Mouse (Mus musculus) ES-CJ7 (cell line): Measurements from ENCODE around the gene Nup210.
A peak's percentile ranks its signal among the peaks of the same experiment; 100 is the strongest.
"Not testable (repeated sequence)": the region's sequence is repeated elsewhere in the genome, so short reads cannot be mapped to it uniquely, and the experiment has no call there.

Experiments
- DNase-seq: peaks from one replicate; pipeline ENCODE4 v3.0.0; 2011; ENCODE audit warnings: low read depth, low spot score

The Nup210 gene

DNA sequence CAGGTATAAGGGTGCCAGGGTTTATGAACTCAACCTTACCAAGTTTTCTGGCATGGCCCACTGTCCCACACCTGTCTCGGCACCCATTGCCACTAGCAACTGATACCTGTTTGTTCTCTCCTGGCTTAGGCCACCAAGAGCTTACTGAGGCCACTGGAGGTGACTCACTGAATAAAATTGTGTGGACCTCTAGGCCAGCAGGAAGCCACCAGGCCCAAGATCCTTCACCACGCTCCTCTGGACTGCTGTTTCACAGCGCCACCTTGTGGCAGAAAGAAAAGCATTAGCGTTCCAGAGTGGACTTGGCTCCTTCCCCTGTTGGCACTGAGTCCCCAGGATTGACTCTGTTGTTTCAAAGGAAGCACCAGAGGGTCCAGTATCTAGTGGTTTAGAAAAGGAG is 23.2 kb upstream of the Nup210 start:
- peak; percentile 52 for DNase-seq

DNA sequence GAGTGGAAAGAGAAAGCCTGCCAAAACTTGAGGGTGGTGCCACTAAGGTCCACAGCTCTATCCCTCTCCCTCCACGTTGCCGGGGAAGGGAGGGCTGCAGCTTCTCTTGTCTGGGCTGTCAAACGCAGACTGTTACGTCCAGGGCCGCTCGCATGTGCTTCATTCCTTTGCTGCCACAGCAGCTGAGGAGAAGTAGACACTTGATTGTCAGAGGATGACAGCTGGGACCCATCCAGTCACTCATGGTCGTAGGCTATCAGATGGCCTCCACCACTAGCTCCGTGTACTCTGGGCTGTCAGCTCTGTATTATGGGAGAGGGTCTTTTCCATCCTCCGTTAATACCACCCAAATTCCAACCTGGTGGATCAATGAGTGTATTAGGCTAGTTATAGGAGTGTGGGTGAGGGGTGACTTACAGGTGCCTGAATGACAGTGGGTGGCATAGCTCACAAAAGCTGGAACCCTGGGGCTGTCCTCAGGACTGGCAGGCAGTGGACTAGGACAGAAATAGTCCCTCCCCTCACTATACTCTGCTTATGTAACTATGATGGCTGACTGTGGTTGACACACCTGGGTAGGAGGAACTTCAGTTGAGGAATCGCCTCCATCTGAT is 20.8 kb upstream of the Nup210 start:
- no peak for DNase-seq

DNA sequence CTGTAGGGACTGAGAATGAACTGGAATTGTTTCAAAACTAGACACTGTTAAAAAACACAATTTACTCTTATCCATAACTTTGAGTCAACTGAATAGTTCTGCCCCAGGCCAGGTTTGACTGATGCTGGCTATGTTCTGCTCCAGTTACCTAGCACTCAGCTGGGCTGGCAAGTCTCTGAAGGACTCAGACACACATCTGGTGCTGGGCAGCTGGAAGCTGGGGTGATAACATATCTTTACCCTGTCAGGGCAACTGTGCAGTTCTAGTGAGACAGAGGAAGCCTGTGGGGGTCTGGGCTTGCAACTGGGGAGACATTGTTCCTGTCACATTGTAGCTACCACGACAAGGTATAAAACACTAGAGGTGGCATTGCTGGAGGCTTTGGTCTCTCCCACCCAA is 14.2 kb upstream of the Nup210 start:
- no peak for DNase-seq

DNA sequence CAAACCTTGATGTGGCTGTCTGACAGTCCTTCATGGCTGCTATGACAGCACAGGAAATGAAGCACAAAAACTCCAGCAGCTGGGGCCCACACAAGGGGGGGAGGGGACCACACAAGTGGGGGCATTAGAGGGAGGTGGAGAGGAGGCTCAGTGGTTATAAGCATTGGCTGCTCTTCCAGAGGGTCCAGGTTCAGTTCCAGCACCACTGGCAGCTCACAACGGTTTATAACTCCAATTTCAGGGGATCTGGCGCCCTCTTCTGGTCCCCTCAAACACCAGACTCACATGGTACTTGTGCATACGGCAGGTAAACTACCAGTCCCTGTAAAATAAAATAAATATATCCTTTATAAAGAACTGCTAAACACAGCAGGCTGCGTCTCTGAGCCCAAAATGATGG is 12.4 kb upstream of the Nup210 start:
- DNase-seq, result peak; percentile 58

DNA sequence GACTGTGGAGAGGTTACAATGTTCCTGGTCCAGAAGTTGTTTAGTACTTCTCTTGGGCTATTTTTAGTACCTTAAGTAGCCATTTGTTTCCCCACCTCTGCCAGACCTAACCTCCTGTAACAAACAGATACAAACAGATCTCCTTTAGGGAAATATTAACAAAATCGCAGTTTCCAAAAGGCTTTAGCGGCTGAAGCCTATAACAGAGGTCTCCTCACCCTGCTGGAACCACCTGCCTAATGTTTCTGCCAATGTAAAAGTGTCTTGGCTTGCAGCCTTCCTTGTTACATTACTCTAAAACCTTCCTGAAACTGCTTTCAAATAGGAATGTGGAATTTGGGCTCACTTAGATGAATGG is 8.6 kb upstream of the Nup210 start:
- DNase-seq, result no peak

DNA sequence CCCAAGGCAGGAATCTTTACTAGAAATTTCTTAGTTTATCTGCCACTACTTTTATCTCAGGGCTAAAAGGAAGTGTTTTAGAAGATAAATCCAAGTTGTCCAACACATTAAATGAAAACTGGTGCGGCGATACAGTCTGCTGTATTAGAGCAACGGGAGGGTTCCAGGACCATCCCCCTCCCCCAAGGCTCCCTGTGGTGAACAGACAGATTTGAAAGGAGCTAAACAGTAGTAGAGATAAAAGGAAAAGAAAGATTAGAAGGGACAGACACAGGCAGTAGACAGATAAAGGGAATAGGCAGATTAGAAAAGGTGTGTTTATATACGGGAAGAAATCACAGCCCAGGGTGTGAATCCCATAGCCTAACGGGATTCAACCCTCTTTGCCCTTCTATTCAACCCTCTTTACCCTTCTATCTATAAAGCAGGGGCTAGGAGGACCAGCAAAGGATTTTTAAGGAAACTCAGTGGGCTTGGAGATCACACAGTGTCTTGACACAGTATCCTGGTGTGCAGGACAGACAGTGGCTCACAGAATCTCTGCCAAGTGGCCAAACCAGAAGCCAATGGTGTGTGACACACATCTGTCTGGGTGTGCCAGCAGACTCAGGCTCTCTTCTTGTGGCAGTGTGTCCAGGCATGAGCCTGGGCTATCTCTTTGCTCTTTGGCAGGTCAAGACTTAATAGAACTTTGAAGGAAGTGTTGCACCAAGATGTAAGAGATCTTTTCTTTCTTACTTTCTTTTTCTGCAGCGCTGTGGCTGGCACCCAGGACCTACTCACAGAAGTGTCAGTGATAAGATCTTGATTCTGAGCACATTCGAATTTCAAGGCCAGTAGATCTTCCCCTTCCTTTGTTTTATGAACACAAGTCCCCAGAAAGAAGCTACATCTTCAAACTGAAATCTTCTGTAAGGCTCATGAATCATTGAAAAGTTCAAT is 7.9 kb upstream of the Nup210 start:
- DNase-seq, result no peak

DNA sequence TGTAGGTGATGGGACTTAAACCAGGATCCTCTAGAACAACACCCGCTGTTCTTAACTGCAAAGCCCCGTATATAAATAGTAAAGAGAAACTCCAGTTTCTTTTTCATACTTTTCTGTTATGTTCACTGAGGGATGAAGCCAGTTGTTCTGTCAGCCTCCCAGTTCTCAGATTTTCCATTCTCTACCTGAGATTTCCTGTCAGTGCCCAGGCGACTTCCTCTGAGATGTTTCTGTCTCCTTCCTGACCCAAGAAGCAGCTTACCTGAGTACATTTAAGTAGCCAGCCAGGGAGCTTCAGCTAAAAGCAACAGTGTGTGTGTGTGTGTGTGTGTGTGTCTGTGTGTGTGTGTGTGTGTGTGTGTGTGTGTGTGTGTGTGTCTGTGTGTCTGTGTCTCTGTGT is 6.8 kb upstream of the Nup210 start:
- DNase-seq, result no peak

DNA sequence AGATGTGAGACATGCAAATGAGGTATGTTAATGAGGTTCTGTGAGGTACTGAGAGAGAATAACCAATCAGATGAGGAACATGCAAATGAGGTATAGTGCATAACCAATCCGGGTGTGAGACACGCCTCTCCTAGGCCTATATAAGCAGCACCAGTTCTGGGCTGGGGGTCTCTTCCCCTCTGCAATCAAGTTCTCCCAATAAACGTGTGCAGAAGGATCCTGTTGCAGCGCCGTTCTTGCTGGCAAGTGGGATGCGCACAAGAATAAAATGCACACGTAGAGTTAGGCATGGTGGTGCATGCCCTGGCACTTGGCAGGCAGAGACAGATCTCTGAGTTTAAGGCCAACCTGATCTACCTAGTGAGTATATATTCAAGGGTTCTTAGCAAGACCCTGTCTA is 4.5 kb upstream of the Nup210 start:
- DNase-seq, result not testable (repeated sequence)

DNA sequence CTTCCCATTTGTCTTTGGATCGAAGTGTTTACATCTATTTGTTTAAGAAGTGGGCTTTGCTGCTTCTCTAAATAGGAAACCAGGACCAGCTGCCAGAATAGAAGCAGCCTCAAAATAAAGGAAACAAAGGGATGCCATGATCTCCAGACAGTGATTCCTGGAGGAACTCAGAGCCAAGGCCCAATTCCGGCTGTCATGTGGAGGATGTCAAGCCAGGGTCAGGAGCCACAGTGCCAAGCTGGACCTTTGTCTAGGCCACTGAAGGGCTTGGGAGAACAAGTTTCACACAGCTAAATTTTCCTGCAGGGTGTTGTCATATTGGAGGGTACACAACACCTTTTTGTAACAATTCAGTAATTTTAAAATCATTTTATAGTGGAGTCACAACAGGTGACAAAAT is 3.6 kb upstream of the Nup210 start:
- DNase-seq, result no peak

DNA sequence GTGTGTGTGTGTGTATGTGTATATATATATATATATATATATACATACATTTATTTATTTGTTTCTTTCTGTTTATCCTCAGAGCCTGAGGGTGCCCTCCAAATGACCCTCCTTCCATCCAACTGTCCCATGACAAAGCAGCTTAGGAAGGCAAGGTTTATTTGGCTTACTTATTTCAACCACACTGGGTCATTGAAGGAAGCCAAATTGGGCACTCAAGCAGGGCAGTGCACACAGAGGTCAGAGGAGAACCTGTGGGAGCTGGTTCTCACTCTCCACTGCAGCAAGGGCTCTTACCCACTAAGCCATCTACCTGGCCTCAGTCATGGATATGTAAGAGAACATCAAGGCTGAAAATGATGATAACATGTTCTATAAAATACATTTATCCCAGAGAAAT is 1.9 kb upstream of the Nup210 start:
- DNase-seq, result no peak

DNA sequence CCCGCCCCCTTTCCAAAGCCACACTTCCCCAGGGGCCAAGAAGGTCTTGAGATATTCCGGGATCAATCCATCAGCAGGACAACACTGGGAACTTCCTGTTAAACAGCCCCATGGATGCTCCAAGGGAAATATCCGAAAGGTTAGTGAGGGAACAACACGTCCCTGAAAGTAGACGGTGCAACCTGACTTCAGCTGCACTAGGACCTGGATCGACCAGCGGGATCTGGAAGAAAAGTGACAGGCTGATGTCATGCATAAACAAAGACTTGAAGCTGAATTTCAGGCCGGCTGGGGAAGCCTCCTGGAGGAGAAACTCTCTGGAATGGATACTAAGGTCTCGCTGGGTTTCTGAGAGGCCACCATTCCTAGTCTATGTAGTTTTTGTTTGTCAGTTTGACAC is 520 bp upstream of the Nup210 start:
- no peak for DNase-seq

DNA sequence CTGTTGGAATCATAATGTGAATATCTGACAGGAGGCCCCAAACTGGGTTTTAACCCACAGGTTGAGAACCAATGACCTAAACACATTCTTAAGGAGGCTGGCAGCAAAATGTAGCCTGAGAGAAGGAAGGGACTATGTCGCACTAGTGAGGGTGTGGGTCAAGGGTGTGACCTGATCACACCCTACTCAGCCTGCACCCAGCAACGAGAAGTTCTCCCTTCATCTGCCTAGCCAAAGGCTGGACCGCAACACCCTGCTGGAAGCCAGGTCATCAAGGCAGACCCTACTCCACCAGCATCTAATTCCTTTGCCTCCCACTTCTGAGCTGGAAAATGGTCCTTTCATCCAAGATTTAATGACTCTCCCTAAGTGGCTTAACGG is 776 bp downstream of the Nup210 start:
- DNase-seq, result peak; percentile 48

DNA sequence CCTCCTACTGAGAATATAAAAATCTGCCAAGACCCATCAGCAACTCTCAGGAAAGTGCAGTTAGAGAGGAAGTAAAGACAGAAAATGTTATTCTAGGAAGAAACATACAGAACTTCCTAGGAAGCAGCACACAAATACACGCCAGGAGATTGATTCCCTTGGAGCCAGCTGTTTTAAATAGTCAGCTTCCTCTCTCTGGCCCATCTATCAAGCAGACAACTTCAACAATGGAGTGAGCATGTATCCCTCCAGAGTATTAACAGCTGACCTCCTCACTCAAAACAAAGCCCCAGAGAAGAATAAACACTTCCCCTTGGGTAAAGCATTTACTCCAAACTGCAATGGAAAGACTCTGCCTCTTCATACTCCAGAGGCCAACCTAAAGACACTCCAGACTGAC is 1.5 kb downstream of the Nup210 start:
- no peak for DNase-seq

DNA sequence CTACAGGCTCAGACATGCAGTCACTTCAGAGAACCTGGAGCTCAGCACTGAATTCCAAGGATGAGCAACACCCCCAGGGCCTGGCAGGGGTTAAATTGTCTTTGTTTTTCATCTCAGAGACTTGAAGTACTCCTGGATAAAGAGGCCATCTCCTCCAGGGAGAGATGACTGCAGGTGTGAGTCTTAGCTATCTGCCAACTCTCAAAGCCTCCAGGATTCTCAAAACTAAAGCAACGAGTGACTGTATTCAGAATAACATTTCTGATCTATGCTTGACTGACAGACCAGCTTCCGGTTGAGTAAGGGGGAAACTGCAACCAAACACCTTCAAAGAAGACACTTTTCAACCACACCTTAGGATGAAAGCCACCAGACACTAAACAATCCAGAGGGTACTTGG is 1.9 kb downstream of the Nup210 start:
- DNase-seq, result peak; percentile 26

DNA sequence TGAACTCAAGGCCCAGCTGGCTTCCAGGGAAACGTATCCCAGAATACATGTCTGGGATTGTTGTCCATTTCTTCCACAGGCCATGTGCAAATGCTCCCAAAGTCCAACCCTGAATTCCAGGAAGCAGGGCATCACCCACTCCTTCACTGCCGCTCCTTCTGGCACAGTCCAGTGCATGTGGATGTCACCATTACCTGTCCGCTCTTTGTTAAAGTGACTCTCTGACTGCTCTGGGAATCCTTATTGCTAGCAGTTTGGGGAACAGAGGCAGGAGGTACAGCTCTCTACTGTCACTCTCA is 4.7 kb downstream of the Nup210 start:
- no peak for DNase-seq

DNA sequence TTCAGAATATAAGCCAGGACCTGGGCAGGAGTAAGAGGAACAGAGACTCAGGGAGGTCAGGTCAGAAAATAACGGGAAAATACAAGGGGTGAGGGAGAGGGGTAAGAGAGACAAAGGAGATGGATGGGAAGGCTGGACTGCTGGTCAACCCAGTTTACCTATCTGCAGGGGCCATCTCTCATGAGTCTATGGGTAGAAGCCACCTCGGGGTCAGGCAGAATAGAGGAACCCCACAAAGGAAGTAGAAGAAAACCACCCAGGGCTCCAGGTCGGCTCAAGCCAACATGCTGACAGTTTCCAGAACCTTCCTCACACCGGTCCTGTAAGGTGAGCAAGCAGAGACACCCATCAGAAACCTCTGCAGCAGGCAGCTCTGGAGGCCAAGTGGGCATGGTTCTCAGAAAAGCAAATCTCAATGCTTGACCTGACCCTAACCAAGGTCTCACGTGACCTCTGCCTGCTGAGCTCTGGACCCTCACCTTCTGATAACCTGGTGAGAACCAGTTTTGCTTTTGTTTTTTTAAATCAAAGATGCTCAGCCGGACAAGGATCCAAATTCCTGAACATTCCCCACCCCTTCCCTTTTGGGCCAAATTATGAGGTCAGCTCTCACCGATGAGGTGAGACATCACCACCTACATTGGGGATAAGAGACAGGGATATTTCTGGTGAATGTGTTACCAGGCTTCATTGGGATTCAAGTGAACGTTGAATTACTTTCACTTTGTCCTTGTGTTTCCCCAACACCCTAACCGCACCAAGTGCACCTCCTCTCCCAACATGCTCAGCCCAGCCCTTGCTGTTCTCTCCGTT is 5.3 kb downstream of the Nup210 start:
- DNase-seq, result peak; percentile 55

DNA sequence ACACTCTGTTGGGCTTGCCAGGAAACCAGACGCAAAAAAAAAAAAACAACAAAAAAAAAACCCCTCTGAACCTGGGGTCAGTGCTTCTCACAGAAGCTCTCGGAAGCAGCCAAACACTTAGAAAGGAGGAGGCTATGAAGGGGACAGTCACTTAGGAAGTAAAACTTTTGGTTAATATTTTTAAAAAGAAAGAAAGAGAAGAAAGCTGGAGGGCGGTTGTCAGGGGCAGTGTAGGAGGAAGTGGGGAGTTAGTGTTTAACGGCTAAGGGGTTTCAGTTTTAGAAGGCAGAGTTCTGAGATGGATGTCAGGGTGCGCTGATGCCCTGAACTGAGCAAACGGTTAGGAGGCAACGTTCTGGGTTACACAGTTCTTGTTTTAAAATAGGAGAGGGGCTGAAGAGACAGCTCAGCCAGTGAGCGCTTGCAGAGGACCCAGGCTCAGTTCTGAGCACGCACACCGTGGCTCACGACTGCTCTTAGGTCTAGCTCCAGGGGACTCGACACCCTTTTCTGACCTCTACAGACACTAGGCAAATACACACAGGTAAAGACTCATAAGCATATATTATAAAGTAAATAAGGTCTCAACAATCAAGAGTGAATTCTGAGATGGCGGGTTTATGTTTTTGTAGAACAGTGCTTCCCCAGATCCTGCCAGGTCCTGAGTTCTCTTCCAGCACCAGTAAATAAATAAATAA is 6.2 kb downstream of the Nup210 start:
- no peak for DNase-seq

DNA sequence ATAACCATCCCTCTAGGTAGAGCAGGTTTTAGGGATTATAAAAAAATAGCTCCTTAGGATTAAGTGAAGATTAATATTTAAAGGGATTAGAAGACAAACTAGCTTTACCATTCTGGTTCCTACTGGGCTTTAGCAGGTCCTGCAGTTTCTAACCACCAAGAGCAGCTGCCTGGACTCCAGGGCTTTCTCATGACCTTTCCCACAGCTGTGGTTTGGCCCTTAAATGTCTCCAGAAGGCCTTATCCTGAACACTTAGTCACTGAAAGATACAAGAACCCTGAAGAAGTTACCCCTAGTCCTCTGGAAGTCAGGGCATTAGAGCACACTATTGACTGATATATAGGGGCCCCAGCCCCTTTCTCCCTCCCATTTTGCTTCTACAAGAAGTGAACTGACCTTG is 7.1 kb downstream of the Nup210 start:
- DNase-seq, result no peak

DNA sequence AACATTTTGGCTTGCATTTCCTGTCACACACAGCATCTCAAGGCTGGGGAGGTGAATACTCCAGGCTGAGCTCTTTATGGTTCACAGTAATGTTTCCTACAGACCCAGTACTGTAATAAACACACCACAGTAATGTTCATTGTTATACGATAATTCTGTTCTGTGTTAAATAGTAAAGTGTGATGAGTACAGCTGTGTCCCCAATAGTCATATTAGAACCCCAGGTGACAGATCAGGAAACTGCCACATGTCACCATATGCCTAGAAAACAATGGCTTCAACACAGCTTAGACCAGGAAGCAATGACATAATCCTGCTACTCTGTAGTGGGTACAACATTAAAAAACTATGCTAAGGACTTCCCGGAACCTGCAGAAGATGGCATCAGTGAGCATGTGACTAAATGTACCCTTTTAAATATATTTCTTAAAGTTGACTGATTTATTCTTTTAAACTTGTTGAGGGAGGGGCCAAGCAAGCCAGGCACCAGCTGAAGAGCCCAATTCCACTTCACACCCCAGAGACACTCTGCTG is 7.6 kb downstream of the Nup210 start:
- DNase-seq, result no peak

DNA sequence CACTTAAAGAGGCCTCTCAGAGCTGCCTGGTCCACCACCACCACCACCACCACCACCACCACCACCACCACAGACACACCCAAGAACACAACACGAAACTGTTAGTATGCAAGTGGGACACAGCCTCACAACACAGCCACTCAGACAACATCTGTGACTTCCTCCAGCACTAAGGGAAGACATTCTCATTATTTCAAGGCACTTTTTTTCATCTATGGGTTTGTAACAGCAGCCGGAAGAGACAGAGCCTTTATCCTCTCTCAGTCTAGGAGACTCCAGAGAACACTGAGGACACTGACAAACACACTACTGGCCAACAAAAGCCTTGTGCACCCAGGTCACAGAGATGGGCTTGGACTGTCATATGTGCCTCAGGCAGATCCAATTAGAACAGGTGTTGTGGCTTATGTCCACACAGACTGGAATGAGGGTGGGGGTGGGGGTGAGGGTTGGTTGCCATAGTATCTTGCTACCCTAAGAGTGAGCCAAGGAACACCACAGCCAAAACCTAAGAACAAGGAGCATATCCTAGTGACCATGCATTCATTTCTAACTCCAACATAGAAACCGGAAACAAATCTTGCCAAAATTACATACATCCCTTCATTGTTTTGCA is 8.2 kb downstream of the Nup210 start:
- DNase-seq, result no peak

DNA sequence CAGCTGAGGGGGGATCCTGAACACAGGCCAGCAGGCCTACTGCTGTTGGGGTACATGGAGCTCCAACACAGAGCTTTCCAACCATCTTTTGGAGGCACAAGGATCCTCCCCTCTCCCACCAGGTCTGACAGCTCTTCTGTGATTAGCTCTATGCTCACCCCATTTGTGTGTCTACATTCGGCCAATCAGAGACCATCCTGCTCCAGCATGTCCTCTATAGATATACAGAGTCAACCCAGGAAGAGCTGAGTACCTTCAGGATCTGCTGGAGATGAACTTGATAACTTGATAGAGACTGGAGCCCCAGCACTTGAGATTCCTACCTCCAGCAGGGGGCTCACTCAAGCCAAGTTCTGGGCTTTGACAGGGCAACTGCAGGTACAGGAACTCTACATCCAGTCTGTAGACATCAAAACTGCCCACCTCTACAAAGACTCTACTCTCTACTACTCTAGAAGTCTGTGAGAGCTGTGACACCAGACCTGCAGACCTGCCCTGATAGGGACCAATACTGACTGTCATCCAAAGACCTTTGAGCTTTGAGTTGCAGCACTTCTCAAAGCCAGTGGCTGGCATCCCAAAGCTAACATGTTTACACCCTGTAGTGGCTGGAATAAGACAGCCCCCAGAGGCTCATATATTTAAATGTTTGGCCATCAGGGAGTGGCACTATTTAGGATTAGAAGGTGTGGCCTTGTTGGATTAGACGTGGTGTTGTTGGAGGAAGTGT is 11.1 kb downstream of the Nup210 start:
- DNase-seq, result peak; percentile 27
